Mouse (Mus musculus): ENCODE measurements around the gene Olfml3. TPM values are rescaled to one million over a fixed set of nuclear protein-coding genes. Genes with fewer than 3 reads are reported as not detected.
A peak's percentile ranks its signal among the peaks of the same experiment; 100 is the strongest.

The Olfml3 gene
- 10 to 100 TPM; 13.6 to 14.2 TPM for total RNA-seq (2021)
- long read RNA-seq, experiment 1, full-length matches to known transcripts: 8 of 9 reads
- long read RNA-seq, experiment 1, partial matches to known transcripts: 0 of 9 reads
- long read RNA-seq, experiment 1, other reads (novel, unspliced or antisense): 1 of 9 reads
- long read RNA-seq, experiment 2, full-length matches to known transcripts: 16 of 17 reads
- long read RNA-seq, experiment 2, partial matches to known transcripts: 0 of 17 reads
- long read RNA-seq, experiment 2, other reads (novel, unspliced or antisense): 1 of 17 reads

DNA sequence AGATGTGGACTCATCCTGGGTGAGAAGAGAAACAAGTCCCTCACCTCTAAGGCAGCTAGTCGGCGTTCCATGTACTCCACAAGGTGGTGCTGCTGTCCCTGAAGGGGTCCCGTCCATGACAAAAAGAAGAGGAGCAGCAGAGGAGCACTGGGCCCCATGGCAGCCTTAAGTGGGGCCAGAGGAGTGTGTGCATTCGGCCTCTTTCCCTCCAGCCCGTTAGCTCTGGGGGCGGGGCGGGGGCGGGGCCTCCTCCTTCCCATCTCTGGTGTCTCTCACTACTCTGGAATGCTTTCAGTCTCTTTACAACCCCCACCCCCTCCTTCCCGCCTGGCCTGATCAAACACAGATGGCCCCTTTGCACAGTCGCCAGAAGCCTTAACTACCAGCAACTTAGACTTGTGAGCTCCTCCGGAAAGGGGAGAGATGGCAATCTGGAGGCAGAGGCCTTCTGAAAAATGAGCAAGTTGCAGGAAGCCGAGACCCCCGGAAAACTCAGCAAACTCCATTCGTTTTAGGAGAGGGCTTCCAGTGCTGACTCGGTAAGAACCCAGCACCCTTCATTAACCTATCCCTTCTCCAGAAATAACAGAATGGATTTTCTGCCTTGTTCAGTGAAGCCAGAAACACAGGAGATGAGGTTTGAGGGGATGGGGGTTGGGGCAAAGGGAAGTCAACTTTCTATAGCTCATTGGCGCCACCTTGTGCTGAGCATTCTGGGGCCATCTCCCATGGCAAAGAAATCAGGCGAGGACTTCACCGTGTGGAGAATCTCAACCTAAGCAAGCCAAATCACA lies at the start of gene Olfml3:
Gene Olfml3, minus strand, starts transcription at position 224 of the 794 bp plus-strand sequence.
- Histone ChIP-seq H3K4me3 (peak within 1 kb of the TSS; percentile 42), H3K27ac (peak within 1 kb of the TSS; percentile 81)
- DNase-seq (ENCODE audit: low spot score in 2 of 2): peak; percentile 89 to 91
- peak; percentile 89 for TF ChIP-seq CTCF (conservative IDR thresholded peaks at IDR 0.05)

DNA sequence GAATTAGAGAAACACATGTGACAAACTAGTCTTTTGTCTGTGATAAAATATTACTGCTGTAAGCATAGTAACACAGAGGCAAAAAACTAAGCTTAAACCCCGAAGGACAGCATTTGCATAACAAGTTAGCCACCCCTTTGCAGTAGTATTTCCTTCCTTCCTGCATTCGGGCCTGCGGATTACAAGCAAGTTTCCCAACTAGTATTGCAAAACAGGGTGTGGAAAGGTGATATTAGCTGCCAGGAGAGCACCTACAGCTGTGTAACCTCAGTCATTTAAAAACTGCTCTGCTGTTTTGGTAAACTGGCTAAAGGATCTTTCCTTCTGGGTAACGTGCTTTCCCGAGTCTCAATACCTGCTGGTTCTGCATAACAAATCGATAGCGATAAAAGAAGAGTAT lies 49.4 kb upstream of the Olfml3 start:
- DNase-seq (ENCODE audit: low spot score in 2 of 2): no peak
- Histone ChIP-seq H3K4me3 (no peak overlapping the region), H3K27ac (no peak overlapping the region)
- no peak for TF ChIP-seq CTCF (conservative IDR thresholded peaks at IDR 0.05)

DNA sequence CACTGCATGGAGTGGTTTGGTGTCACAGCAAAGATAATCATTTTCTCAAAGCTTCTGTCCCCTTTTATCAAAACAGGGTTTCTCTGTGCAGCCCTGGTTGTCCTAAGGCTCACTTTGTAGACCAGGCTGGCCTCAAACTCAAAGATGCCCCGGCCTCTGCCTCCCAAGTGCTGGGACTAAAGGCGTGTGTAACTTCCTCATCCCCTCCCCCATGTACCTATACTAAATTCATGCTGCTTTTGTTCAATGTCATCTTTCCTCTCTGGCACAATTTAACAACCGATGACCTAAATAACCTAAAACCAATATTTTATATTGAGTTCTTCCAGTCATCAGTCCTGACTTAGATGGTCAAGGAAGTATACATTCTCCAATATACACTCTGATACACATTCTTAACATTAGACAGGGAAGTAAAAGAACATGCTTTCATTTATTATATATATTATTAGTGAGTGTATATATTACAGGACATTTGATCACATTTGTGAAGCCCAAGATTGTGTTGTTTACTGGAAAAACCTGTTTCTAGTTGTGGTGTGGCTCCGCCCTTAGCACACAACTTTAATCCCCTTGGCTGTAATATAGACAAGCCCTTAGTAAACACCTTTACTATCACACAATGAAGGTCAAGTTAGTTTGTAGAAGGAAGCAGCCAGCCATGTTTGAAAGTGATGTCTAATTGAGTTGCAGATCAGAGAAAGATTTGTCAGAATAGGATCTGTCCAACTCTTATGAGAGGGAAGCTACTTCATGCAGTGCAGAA lies 45.2 kb upstream of the Olfml3 start:
- DNase-seq (ENCODE audit: low spot score in 2 of 2): no peak
- H3K27ac ChIP-seq: no peak overlapping the region
- no peak for TF ChIP-seq CTCF (conservative IDR thresholded peaks at IDR 0.05)
- H3K4me3 ChIP-seq: no peak overlapping the region

DNA sequence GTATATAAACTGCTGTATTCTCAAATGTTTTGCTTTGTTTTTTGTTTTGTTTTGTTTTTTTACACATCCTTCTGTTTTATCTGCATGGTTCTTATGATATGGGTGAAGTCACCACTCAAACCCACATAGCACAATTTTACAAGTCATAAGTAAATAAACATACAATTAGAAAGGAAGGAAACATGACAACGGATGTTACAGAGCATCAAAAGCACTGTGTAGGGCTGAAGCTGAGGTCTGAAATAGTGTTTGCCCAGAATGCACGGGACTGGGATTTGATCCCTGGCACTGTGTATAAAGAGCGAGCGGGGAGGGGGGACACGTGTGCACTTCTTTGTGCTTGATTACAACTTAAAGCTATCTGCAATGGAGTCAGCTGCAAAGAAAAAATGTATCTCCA lies 43.0 kb upstream of the Olfml3 start:
- Histone ChIP-seq H3K27ac (peak overlapping the region; percentile 37), H3K4me3 (no peak overlapping the region)
- no peak for DNase-seq (ENCODE audit: low spot score in 2 of 2)
- TF ChIP-seq CTCF (conservative IDR thresholded peaks at IDR 0.05): no peak

DNA sequence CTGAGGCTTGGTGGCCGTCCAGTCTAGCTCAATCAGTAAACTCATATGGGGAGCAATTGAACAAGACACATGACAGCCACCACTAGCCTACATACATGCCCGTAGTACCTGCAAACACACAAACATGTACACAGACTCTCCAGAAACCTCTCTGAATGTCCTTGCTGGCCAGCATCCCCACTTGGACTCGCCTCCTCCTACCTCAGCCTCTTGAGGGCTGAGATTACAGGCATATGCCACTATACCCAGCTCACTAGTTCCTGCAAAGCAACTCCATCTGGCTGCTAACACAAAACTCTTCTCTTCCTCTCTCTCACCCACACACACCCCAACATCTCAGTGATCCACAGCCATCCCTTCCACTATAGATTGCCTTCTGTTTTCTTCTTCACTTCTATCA lies 42.5 kb upstream of the Olfml3 start:
- no peak for TF ChIP-seq CTCF (conservative IDR thresholded peaks at IDR 0.05)
- DNase-seq (ENCODE audit: low spot score in 2 of 2): peak in 1 of 2 experiments; percentile 41
- Histone ChIP-seq H3K27ac (peak overlapping the region; percentile 37), H3K4me3 (no peak overlapping the region)

DNA sequence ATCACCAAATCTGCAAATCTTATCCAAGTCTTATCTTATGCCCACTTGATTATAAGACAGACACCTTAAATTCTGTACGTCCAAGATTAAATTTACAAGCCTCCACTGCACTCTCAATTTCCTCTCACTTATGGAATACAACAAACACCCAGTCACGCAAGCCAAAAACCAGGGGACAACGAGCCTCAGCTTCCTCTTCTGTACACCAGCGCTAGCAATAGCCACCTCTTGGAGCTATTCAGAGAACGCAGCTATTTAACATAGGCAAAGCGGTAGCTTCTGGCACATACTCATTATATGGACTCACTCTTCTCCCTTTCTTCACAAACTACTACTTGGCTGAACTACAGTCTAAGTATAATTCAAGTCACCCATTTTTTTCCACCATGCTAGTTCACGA lies 41.4 kb upstream of the Olfml3 start:
- Histone ChIP-seq H3K27ac (no peak overlapping the region), H3K4me3 (no peak overlapping the region)
- no peak for DNase-seq (ENCODE audit: low spot score in 2 of 2)
- TF ChIP-seq CTCF (conservative IDR thresholded peaks at IDR 0.05): no peak

DNA sequence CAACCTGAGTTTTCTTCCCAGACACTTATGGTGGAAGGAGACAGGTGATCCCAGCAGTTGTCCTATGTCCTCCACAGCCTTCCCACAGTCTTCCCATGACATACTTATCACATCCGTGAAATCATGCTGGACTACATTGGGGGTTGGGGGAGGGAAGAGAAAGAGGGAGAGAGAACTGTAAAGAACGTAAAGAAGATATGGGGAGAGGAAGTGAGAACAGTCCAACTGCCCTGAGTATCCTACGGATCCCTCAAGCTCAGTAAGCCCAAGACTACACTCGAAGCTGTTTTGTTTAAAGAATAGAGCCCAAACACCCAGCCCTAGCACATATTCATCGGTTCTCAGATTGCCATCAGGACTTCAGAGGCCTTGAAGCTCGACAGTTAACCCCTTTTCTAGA lies 40.9 kb upstream of the Olfml3 start:
- no peak for TF ChIP-seq CTCF (conservative IDR thresholded peaks at IDR 0.05)
- no peak overlapping the region for H3K4me3 ChIP-seq
- no peak for DNase-seq (ENCODE audit: low spot score in 2 of 2)
- H3K27ac ChIP-seq: no peak overlapping the region

DNA sequence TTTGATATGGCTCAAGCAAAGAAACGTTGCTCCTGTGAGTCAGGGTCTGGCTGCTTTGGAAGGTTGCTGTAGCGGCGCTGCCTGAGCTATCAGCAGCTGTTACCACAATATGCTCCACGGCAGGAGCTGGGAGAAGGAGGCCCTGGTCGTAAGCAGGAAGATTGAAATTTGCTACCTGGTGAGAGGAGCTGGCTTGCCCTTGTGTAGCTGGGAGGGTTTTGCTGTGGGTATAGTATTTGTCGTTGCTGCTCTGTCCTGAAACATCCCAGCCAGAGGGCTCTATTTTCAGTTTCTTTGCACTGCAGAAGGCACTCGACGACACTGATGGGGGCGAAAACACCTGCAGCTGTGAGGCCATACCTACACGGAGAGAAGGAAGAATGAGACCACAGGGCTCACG lies 40.1 kb upstream of the Olfml3 start:
- DNase-seq (ENCODE audit: low spot score in 2 of 2): peak in 1 of 2 experiments; percentile 41
- peak overlapping the region; percentile 72 for H3K27ac ChIP-seq
- TF ChIP-seq CTCF (conservative IDR thresholded peaks at IDR 0.05): no peak
- H3K4me3 ChIP-seq: no peak overlapping the region

DNA sequence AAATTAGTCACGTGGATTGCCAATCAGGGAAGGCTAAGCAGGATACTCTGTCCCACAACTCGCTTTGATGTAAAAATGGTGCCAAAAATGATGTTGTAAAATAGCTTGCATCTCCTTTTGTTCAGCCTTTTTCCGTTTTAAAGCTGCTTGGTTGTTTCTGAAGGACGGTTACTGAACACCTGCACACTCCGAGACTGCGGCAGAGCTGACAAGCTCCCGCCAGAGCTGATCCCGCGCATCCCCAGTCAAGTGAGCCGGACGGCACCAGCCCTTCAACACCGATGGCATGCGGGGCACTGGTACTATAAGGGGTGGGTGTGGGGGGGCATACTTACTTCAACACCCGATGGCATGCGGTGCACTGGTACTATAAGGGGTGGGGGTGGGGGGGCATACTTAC lies 36.2 kb upstream of the Olfml3 start:
- Histone ChIP-seq H3K4me3 (no peak overlapping the region), H3K27ac (peak overlapping the region; percentile 80; the same call in 1 of the 2 replicates)
- no peak for DNase-seq (ENCODE audit: low spot score in 2 of 2)
- no peak for TF ChIP-seq CTCF (conservative IDR thresholded peaks at IDR 0.05)

DNA sequence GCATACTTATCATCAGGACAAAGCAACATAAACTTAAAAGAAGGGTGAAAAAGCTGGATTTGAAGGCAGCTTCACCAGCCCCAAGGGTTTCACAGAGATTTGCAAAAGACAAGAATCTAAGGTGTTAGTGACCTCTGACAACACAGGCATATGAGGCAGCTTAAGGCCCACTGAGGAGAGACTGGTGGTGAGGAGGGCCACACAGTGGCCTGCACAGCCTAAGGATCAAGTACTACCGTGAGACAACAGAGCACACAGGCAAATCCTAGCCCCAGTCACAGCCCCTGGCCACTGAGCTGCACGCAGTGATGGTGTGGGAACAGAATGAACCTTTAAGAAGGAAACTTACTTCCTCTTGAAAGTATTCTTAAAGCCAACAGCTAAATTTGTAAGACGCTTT lies 35.7 kb upstream of the Olfml3 start:
- H3K27ac ChIP-seq: peak overlapping the region; percentile 80
- no peak overlapping the region for H3K4me3 ChIP-seq
- no peak for TF ChIP-seq CTCF (conservative IDR thresholded peaks at IDR 0.05)
- no peak for DNase-seq (ENCODE audit: low spot score in 2 of 2)

DNA sequence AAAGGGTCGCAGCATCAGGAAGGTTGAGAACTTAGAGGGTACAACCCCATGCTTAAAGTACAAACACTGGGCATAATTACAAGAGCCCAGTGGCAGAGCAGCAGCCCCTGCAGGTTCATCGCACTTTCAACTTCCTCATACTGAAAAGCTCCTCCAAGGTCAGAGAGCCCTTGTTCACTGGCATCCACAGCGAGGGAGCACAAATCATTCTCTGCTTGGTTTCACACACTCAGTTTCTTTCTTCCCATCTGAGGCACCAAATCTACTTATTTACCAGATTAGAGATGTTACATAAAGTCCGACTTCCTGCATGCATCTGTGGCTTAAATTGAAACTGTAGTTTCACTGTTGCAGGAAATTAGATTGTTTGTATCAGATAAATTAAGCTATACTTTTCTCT lies 35.0 kb upstream of the Olfml3 start:
- H3K27ac ChIP-seq: peak overlapping the region; percentile 80
- no peak for TF ChIP-seq CTCF (conservative IDR thresholded peaks at IDR 0.05)
- H3K4me3 ChIP-seq: no peak overlapping the region
- DNase-seq (ENCODE audit: low spot score in 2 of 2): no peak

DNA sequence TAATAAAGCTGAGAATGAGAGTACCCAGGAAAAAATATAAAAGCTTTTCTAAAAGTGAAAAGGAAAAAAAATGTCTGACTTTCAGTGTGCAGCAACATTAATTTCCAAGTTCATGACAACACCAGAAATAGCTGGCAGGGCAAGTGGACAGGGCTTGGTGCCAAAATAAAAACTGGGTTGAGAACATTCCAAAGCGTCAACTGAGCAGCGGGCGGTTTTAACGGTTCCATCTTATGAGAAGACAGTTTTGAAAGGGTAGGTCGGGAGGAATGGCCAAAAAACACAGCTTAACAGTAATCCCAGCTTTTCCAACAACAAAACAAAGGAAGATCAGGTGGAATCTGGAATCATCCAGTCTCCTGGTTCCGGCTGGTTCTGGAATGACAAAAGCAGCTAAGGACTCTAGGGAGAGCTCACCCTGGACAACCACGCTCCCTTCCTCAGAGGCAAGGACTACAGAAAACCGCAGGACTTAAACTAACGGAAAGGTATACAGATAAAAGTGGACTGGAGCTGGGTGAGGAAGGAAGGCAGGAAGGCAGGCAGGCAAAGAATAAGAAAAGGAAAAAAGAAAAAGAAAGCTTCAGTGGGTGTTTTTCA lies 33.8 kb upstream of the Olfml3 start:
- Histone ChIP-seq H3K27ac (peak overlapping the region; percentile 80), H3K4me3 (no peak overlapping the region; the same call in 1 of the 2 replicates)
- no peak for TF ChIP-seq CTCF (conservative IDR thresholded peaks at IDR 0.05)
- DNase-seq (ENCODE audit: low spot score in 2 of 2): peak in 1 of 2 experiments; percentile 35

DNA sequence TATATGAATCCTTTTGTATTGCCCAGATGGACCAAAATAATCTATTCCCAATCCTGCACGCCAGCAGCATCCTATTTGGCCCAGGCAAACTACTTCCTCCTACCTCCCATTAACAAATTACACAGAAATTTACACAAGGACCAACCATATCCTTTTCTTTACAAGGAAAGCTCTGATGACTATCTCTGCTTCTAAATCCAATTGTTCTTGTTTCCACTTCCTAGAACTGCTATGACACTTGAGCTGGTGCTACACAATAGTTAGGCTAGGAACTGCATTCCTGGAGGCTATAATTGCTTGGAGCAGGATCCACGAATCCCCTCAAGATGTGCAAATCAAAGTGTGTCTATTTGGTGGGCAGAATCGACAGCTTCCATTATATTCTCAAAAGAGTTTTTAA lies 29.0 kb upstream of the Olfml3 start:
- Histone ChIP-seq H3K4me3 (no peak overlapping the region), H3K27ac (no peak overlapping the region)
- TF ChIP-seq CTCF (conservative IDR thresholded peaks at IDR 0.05): no peak
- no peak for DNase-seq (ENCODE audit: low spot score in 2 of 2)

Measured in layer of hippocampus, adult 2 months (tissue).